In the genomic region with DNA sequence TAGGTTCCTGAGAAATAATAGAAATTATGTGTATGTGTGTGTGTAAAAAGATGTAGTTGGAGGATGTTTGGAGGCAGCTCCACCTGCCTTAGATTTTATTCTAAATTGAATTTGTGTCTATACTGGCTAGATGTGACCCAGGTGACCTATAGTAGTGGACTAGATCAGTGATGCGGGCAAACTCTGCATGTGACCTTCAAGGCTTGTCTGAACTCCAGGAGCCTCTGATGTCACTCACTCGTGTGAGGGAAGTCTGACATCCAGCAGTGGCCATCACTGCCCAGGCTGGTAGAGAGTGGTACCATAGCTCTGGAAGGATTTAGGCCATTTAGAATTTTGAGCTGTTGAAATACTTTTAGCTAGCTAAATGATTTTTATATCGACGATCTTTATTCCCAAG, we compare ENCODE assay signal across 8 mouse cellular contexts. TPM values are rescaled to one million over a fixed set of nuclear protein-coding genes. Genes with fewer than 3 reads are reported as not detected.
DNase-seq lines count a peak whose midpoint lies in the region; ATAC-seq and TF ChIP-seq lines count a peak whose summit lies in the region.

No protein-coding gene starts in this region.

- 41% methylated on average over 4 of the region's 4 CpGs for WGBS in kidney, embryonic 14.5 days
- 62% methylated on average over 4 of the region's 4 CpGs for WGBS in bone marrow, adult 2 months
- 39% methylated on average over 4 of the region's 4 CpGs for WGBS in forebrain, embryonic 16.5 days
- 40% methylated on average over 4 of the region's 4 CpGs for WGBS in liver, embryonic 13.5 days (ENCODE audit: insufficient replicate concordance)
- 43% methylated on average over 4 of the region's 4 CpGs for WGBS in stomach, postnatal 0 days

- H3K27me3 ChIP-seq in kidney, embryonic 14.5 days (ENCODE audit: control insufficient read depth, insufficient read depth, low read length), result no peaks in the 10 kb centered on the region
- no peaks in the 10 kb centered on the region for H3K27me3 ChIP-seq in forebrain, embryonic 16.5 days (replicated peaks; ENCODE audit: control insufficient read depth, insufficient read depth, low read length)
- H3K27me3 ChIP-seq in liver, embryonic 13.5 days, result no peaks in the 10 kb centered on the region
- no peaks in the 10 kb centered on the region for H3K27me3 ChIP-seq in stomach, postnatal 0 days (ENCODE audit: control insufficient read depth, insufficient read depth, low read length)

- no peak for DNase-seq in kidney, postnatal 10 days
- DNase-seq in liver, embryonic 13.5 days, result no peak
- DNase-seq in stomach, postnatal 0 days (ENCODE audit: low spot score), result no peak
- no peak for DNase-seq in frontal cortex, postnatal 14 days (ENCODE audit: low spot score in 2 of 2)

- H3K4me3 ChIP-seq in kidney, embryonic 14.5 days (ENCODE audit: low read length), result peak overlapping the region; percentile 85
- peak overlapping the region; percentile 28 for H3K4me3 ChIP-seq in bone marrow, adult 2 months (replicated peaks; ENCODE audit: control insufficient read depth, low read depth, low read length)
- peak overlapping the region; percentile 89 for H3K4me3 ChIP-seq in forebrain, embryonic 16.5 days (replicated peaks; ENCODE audit: low read length)
- peak overlapping the region; percentile 84 for H3K4me3 ChIP-seq in liver, embryonic 13.5 days (replicated peaks)
- peak overlapping the region; percentile 82 for H3K4me3 ChIP-seq in stomach, postnatal 0 days (ENCODE audit: low read depth, low read length)

- TF ChIP-seq POLR2A in bone marrow, adult 2 months (IDR thresholded peaks at IDR 0.05; ENCODE audit: borderline replicate concordance, control insufficient read depth, low read depth, low read length), result no peak

- no peaks in the 10 kb centered on the region for H3K36me3 ChIP-seq in kidney, embryonic 14.5 days (ENCODE audit: control insufficient read depth, insufficient read depth, low read length)
- no peaks in the 10 kb centered on the region for H3K36me3 ChIP-seq in forebrain, embryonic 16.5 days (ENCODE audit: control insufficient read depth, insufficient read depth)
- no peaks in the 10 kb centered on the region for H3K36me3 ChIP-seq in liver, embryonic 13.5 days
- no peaks in the 10 kb centered on the region for H3K36me3 ChIP-seq in stomach, postnatal 0 days (ENCODE audit: control insufficient read depth, insufficient read depth, low read length)

- no peak for TF ChIP-seq CTCF in bone marrow, adult 2 months (IDR thresholded peaks at IDR 0.05; ENCODE audit: control insufficient read depth, insufficient read depth, low read length)
- no peak for TF ChIP-seq CTCF in stomach, postnatal 0 days (IDR thresholded peaks at IDR 0.05; ENCODE audit: low read depth)

- ATAC-seq in kidney, embryonic 14.5 days (ENCODE audit: low FRiP score, low TSS enrichment), result no peak
- ATAC-seq in forebrain, embryonic 16.5 days, result no peak
- ATAC-seq in liver, embryonic 13.5 days (ENCODE audit: low read depth), result peak; percentile 24; the same call in 1 of the 2 replicates
- no peak for ATAC-seq in stomach, postnatal 0 days (ENCODE audit: low FRiP score, low TSS enrichment)
- no peak for ATAC-seq in monocyte, adult 5-6 weeks (replicated peaks; ENCODE audit: insufficient number of reproducible peaks, low FRiP score, low TSS enrichment, poor library complexity, severe bottlenecking)

- H3K4me1 ChIP-seq in kidney, embryonic 14.5 days (ENCODE audit: control insufficient read depth, insufficient read depth, low read length), result peaks cover 15% of the 10 kb centered on the region
- no peaks in the 10 kb centered on the region; the same call in 1 of the 2 replicates for H3K4me1 ChIP-seq in bone marrow, adult 2 months (ENCODE audit: control insufficient read depth, insufficient read depth, low read length)
- peaks cover 35% of the 10 kb centered on the region for H3K4me1 ChIP-seq in forebrain, embryonic 16.5 days (replicated peaks; ENCODE audit: control insufficient read depth, insufficient read depth, low read length)
- peaks cover 39% of the 10 kb centered on the region for H3K4me1 ChIP-seq in liver, embryonic 13.5 days (replicated peaks)
- H3K4me1 ChIP-seq in stomach, postnatal 0 days (replicated peaks; ENCODE audit: control insufficient read depth, insufficient read depth), result no peaks in the 10 kb centered on the region

- no peak overlapping the region for H3K27ac ChIP-seq in kidney, embryonic 14.5 days (ENCODE audit: low read depth, low read length)
- no peak overlapping the region for H3K27ac ChIP-seq in bone marrow, adult 2 months (ENCODE audit: control insufficient read depth, insufficient read depth, low read depth, low read length, poor library complexity)
- no peak overlapping the region for H3K27ac ChIP-seq in forebrain, embryonic 16.5 days (ENCODE audit: low read length)
- H3K27ac ChIP-seq in liver, embryonic 13.5 days, result peak overlapping the region; percentile 64
- no peak overlapping the region for H3K27ac ChIP-seq in stomach, postnatal 0 days (replicated peaks)

- no peaks in the 10 kb centered on the region for H3K9me3 ChIP-seq in kidney, embryonic 14.5 days (ENCODE audit: control insufficient read depth, low read length)
- no peaks in the 10 kb centered on the region for H3K9me3 ChIP-seq in forebrain, embryonic 16.5 days (ENCODE audit: control insufficient read depth, low read length)
- H3K9me3 ChIP-seq in liver, embryonic 13.5 days (replicated peaks), result no peaks in the 10 kb centered on the region
- no peaks in the 10 kb centered on the region for H3K9me3 ChIP-seq in stomach, postnatal 0 days (ENCODE audit: control insufficient read depth, low read length)

- H3K9ac ChIP-seq in kidney, embryonic 14.5 days (ENCODE audit: low read depth, low read length), result peak overlapping the region; percentile 34; the same call in 1 of the 2 replicates
- H3K9ac ChIP-seq in forebrain, embryonic 16.5 days (replicated peaks; ENCODE audit: low read depth, low read length), result peak overlapping the region; percentile 39
- peak overlapping the region; percentile 95 for H3K9ac ChIP-seq in liver, embryonic 13.5 days
- 0 out of 2 replicates have a peak overlapping the region, but pooled peaks have one; percentile 31 for H3K9ac ChIP-seq in stomach, postnatal 0 days (ENCODE audit: low read length)

- peak overlapping the region; percentile 82 for H3K4me2 ChIP-seq in kidney, embryonic 14.5 days (replicated peaks; ENCODE audit: low read depth, low read length)
- peak overlapping the region; percentile 96 for H3K4me2 ChIP-seq in forebrain, embryonic 16.5 days (ENCODE audit: low read length)
- H3K4me2 ChIP-seq in liver, embryonic 13.5 days, result peak overlapping the region; percentile 87
- H3K4me2 ChIP-seq in stomach, postnatal 0 days (replicated peaks; ENCODE audit: low read depth), result peak overlapping the region; percentile 69

- no peak for TF ChIP-seq EP300 in stomach, postnatal 0 days (optimal IDR thresholded peaks at IDR 0.05)

RNA-seq across cellular contexts. Expression of gene Cdc42bpa, which starts 1.5 kb away (rescaled TPM):
- polyA plus RNA-seq in kidney, embryonic 14.5 days (2014; fragmentation: Nextera tagmentation; extraction: Ambion mirVana), result 15.2 and 19.7 TPM in 2 replicates
- polyA plus RNA-seq in bone marrow, adult 2 months (2011; ENCODE audit: insufficient read depth, insufficient read length, low replicate concordance, missing spikeins), result 5.1 and 8.7 TPM in 2 replicates
- polyA plus RNA-seq in forebrain, embryonic 16.5 days (2015; fragmentation: Nextera tagmentation; extraction: Ambion mirVana), result 28.6 and 31.4 TPM in 2 replicates
- 11.1 and 11.4 TPM in 2 replicates for polyA plus RNA-seq in liver, embryonic 13.5 days (2015; fragmentation: Nextera tagmentation; extraction: Ambion mirVana)
- polyA plus RNA-seq in stomach, postnatal 0 days (2015; fragmentation: Nextera tagmentation; extraction: Ambion mirVana), result 8.0 and 8.8 TPM in 2 replicates
- total RNA-seq in monocyte, adult 5-6 weeks (2017), result 0.11 to 2.7 TPM (median 2.0 TPM) in 3 replicates

Comparison
In these comparisons a context has a peak if more than half of its experiments do, and no peak if none do; other contexts are left out.
1. H3K4me3 ChIP-seq: peak in every context shown above with its lines; median percentile 89 in forebrain, embryonic 16.5 days; 85 in kidney, embryonic 14.5 days; 84 in liver, embryonic 13.5 days; 82 in stomach, postnatal 0 days; 28 in bone marrow, adult 2 months.
2. H3K9ac ChIP-seq: peak in every context shown above with its lines; median percentile 95 in liver, embryonic 13.5 days; 39 in forebrain, embryonic 16.5 days; 34 in kidney, embryonic 14.5 days; 31 in stomach, postnatal 0 days.